Mouse (Mus musculus) layer of hippocampus, postnatal 10 days (tissue): ENCODE data around the gene Stil. TPM values are rescaled to one million over a fixed set of nuclear protein-coding genes. Genes with fewer than 3 reads are reported as not detected.

Experiments
- DNase-seq, 2 experiments: peaks; one replicate each; pipeline ENCODE4 v3.0.0; 2021; ENCODE audit warnings: low spot score in 2 of 2
- total RNA-seq, 2 experiments: library from RNA; stranded (reverse); gene quantifications; 2 replicates each; pipeline ENCODE4 v1.2.3; 2021

The Stil gene
- total RNA-seq, 2 experiments from 2014 or later: 1.2 to 1.6 TPM

DNA sequence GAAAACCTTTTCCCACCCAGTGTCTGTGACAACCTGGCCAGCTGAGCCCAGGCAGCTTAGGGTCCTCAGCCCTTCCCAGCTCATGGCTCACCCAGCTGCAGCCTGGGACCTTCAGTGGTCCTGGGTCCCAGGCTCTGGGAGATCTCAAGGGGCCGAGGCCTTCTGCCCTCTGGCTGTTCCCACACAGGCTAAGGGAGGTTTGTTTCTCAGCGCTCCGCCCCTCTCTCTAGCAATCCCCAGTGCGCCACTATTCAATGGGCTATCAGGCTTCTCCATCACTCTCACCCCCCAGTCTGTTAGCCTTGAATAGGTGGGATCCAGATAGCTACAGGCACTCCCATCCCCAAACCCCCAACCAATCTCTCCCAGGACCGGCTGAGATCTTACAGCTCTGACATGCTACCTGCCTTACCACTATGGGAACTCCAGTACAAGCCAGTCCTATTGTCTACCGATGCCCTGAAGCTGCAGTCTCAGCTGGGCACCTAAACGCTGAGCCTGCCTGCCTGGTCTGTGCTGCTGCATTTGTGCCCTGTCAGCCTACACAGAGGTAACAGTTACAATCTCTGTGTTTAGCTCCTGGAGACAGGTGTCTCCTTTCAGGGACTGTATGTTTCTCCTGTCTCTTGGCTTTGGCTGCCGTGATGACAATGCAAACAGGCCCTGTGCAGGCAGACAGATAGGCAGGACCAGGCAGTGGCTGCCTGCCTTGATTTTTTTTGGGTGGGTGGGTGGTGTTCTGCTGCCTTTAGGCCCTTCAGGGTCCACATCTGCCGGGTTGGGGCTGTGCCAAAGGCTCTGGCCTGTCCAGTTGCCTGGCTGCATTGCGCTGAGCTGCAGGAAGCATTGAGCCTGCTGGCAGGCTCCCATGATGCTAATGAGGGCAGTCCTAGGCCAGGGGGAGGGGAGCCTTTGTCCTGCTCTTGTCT, 79.2 kb downstream of the Stil start:
- DNase-seq: peak; percentile 29 to 43

GRCm38 (mm10) chr4:115079821-115080349, 79.9 kb downstream of the Stil start:
- DNase-seq: no peak

DNA sequence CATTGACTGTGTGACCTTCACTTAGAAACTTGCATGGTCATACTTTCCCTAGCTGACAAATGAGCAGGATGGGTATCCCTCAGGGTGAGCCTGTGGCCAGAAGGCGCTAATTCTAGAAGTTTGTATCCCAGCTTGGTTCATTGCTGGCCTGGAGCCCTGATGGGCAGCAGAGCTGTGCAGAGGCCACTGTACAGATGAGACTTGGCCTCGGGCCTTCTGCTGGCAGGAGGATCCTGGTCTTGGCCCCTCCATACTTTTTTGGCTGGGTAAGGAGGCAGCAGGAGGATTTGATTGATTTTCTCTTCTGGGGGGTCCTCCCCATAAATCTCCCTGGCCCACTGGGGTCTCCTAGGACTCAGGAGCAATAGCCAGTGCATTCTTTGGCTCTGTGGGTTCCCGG, 83.1 kb downstream of the Stil start:
- DNase-seq: no peak

DNA sequence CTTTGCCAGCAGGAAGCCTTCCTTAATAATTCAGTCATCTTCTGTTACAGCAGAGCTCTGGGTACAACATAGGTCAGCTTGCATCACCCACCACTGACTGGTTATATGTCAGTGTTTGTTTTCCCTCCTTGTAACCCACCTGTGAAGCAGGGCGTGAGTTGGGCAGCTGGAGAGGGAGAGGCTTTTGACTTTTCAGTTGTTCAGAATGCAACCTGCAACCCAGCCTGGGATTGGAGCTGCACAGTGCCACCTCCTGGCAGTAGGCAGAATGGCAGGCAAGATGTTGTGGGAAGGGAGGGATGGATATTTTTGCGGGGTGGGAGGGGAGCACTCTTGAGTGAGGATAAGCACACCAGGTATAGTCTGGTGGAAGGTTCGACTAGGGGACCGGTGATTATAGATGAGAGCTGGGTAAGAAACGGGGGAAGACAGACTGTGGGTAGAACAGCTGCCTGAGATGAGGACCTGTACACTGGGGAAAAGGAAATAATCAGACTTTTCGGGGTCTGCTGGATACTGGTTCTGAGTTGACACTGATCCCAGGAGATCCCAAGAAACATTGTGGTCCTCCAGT, 85.7 kb downstream of the Stil start:
- DNase-seq: peak; percentile 73 to 76

DNA sequence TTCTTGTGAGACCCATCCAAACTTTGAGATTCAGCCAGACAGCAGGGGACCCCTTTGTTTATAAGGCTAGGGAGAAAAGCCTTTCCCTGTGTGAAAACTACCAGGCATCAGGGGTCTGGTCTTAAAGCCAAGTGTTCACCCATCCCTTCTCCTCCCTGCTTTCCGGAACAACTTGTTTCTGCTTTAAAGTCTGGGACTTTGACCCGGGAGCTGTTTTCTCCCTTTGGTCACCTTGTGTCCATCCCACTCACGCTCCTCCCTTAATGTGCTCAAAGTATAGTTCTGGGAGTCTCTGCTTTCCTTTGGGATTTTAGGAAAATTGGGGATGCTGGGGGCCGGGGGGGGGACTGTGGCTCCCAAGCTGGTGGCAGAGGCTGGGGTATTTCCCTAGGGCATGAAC, 86.3 kb downstream of the Stil start:
- no peak for DNase-seq

DNA sequence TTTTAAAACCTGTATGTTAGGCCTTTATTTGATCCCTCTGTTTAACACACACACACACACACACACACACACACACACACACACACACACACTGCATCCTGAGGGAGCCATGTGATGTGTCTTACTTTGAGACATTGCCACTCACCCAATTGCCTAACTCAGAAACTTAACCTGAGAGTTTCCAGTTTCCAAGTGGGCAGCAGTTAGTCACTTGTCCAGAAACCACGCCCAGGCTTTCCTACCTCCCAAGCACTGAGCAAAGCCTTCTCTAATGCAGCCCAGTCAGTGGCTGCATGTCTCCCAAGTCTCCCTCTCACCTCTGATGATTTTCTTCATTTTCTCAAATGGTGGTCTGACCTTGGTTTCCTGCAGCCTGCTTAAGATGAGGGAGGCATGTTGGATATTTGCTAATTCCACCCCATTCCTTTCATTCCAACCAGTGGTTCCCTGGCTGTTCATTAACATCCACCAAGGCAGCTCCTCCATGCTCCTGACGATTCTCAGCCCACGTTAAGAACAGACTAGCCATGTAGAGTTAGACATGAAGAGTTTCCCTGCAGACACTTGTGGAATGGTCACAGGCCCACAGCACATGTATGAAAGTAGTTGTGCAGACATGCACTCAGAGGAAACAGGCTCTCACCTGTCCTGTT, 86.9 kb downstream of the Stil start:
- DNase-seq: no peak

GRCm38 (mm10) chr4:115088611-115089338, 88.8 kb downstream of the Stil start, which contains the start of gene Pdzk1ip1:
Gene Pdzk1ip1 (plus strand): TSS chr4:115088708.
- DNase-seq: no peak

GRCm38 (mm10) chr4:115090592-115090991, 90.6 kb downstream of the Stil start:
- no peak for DNase-seq

DNA sequence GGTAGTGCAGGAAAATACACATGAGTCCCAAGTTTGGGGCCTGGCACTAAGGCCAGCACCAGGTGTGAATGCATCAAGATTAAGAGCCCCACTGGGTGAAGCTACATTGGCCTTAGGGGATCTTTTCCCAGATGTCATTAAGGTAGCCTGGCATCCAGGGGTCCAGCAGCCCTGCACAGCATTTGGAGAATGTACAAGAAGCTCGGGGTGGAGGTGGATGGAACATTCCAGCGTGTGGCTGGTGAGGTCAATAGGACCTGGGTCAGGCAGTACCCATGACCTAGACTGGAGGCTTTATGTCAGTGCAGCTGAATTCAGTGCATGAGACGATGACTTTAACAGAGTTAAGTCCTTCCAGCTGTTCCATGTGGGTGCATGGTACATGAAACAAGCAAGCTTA, 91.8 kb downstream of the Stil start:
- no peak for DNase-seq

Other genes starting within 250 kb of the Stil start
- gene Gm12830, start 178.4 kb upstream of the Stil start, total RNA-seq: not detected
- gene Foxd2, start 91.3 kb upstream of the Stil start, total RNA-seq: under 1 TPM; 0.20 to 0.39 TPM
- gene Foxe3, start 74.1 kb upstream of the Stil start, total RNA-seq: not detected
- 100 to 1,000 TPM; 110 to 114 TPM for gene Cmpk1, start 12.9 kb upstream of the Stil start, total RNA-seq
- 1 to 10 TPM; 2.0 to 2.6 TPM for gene Tal1, start 56.3 kb downstream of the Stil start, total RNA-seq
- under 1 TPM; 0.42 to 0.57 TPM for gene Pdzk1ip1, start 88.5 kb downstream of the Stil start, total RNA-seq
- 10 to 100 TPM; 12.0 to 13.2 TPM for gene Cyp4x1, start 134.1 kb downstream of the Stil start, total RNA-seq
- gene Cyp4a29, start 241.9 kb downstream of the Stil start, total RNA-seq: not detected